Mouse (Mus musculus): ENCODE measurements around the gene Ankrd50. TPM values are rescaled to one million over a fixed set of nuclear protein-coding genes. Genes with fewer than 3 reads are reported as not detected.

Gene Ankrd50
- total RNA-seq, 2 experiments from 2014 or later = 38.7 to 43.6 TPM

- intact Hi-C loops (cut with DNase I) = no loop called here
- no peak for DNase-seq (ENCODE audit: low spot score)
Measured at GRCm38 (mm10) chr3:38415292-38415930, 69.2 kb downstream of the Ankrd50 start.
